Mouse (Mus musculus) liver, postnatal 0 days (tissue): ENCODE measurements around the gene Dcun1d4.

ENCODE experiments used
- CTCF ChIP-seq: sonication (generic); IDR thresholded peaks from 2 replicates; pipeline ENCODE4 v1.5.1; 2016; ENCODE audit warnings: antibody characterized with exemption, low read depth
- EP300 ChIP-seq: IDR thresholded peaks from 2 replicates; pipeline ENCODE4 v1.6.1; 2016; ENCODE audit warnings: antibody characterized with exemption, low read depth, mild to moderate bottlenecking

DNA sequence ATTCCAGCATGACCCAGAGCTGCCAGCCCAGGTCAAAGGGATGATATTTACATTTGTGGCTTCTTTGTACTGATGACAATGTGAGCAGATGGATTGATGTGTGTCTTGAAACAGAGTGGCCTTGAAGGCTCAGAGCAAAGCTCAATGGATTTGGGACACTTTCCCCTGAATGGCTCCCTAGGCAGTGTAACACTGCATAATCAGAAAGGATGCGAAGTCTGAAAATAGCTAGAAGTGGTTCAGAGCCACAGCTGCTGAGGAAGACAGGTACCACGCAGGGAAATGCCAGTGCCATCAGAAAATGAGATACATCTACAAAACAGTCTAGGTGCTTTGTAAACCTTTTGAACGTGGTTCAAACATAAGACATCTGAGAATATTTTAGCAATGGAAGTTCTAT lies 97.3 kb downstream of the Dcun1d4 start:
- no peak for TF ChIP-seq CTCF
- TF ChIP-seq EP300 = no peak
